Mouse (Mus musculus): ENCODE results near the gene Cyp8b1. TPM values are rescaled to one million over a fixed set of nuclear protein-coding genes. Genes with fewer than 3 reads are reported as not detected.

The Cyp8b1 gene
- polyA plus RNA-seq, 1 experiment from 2014 or later = not detected

Other genes starting within 250 kb of the Cyp8b1 start
- 28.9 and 33.5 TPM in 2 replicates for gene Sec22c, start 210.8 kb downstream of the Cyp8b1 start, polyA plus RNA-seq (2015; fragmentation: Nextera tagmentation; extraction: Ambion mirVana)
- 162 and 166 TPM in 2 replicates for gene Ss18l2, start 206.0 kb downstream of the Cyp8b1 start, polyA plus RNA-seq (2015; fragmentation: Nextera tagmentation; extraction: Ambion mirVana)
- 64.6 and 67.4 TPM in 2 replicates for gene Nktr, start 197.1 kb downstream of the Cyp8b1 start, polyA plus RNA-seq (2015; fragmentation: Nextera tagmentation; extraction: Ambion mirVana)
- gene Zfp651, start 157.0 kb downstream of the Cyp8b1 start, polyA plus RNA-seq (2015; fragmentation: Nextera tagmentation; extraction: Ambion mirVana) = 11.5 and 13.3 TPM in 2 replicates
- 1.2 and 1.3 TPM in 2 replicates for gene Klhl40, start 138.7 kb downstream of the Cyp8b1 start, polyA plus RNA-seq (2015; fragmentation: Nextera tagmentation; extraction: Ambion mirVana)
- gene Hhatl, start 123.8 kb downstream of the Cyp8b1 start, polyA plus RNA-seq (2015; fragmentation: Nextera tagmentation; extraction: Ambion mirVana) = not detected in 2 replicates
- gene Ccdc13, start 76.8 kb downstream of the Cyp8b1 start, polyA plus RNA-seq (2015; fragmentation: Nextera tagmentation; extraction: Ambion mirVana) = 3.2 and 3.7 TPM in 2 replicates
- 144 and 145 TPM in 2 replicates for gene Higd1a, start 57.9 kb downstream of the Cyp8b1 start, polyA plus RNA-seq (2015; fragmentation: Nextera tagmentation; extraction: Ambion mirVana)
- 2.1 and 2.5 TPM in 2 replicates for gene Ackr2, start 17.9 kb downstream of the Cyp8b1 start, polyA plus RNA-seq (2015; fragmentation: Nextera tagmentation; extraction: Ambion mirVana)
- gene Fam198a, start 34.7 kb upstream of the Cyp8b1 start, polyA plus RNA-seq (2015; fragmentation: Nextera tagmentation; extraction: Ambion mirVana) = 2.1 and 2.5 TPM in 2 replicates
- gene Pomgnt2, start 80.8 kb upstream of the Cyp8b1 start, polyA plus RNA-seq (2015; fragmentation: Nextera tagmentation; extraction: Ambion mirVana) = 23.4 and 25.2 TPM in 2 replicates
- 56.2 and 61.3 TPM in 2 replicates for gene Snrk, start 201.0 kb upstream of the Cyp8b1 start, polyA plus RNA-seq (2015; fragmentation: Nextera tagmentation; extraction: Ambion mirVana)